Mouse (Mus musculus): ENCODE data around the gene Ifi27l2a.

- TF ChIP-seq POLR2A (IDR thresholded peaks at IDR 0.05; ENCODE audit: low read depth, low read length) (no peak), CTCF (IDR thresholded peaks at IDR 0.05; ENCODE audit: extremely low read depth, insufficient read length, insufficient replicate concordance, low read depth, low read length) (no peak)
These were observed 1.6 kb upstream of the Ifi27l2a start for GRCm38 (mm10) chr12:103445060-103445459.
